Mouse (Mus musculus) gonadal fat pad, adult 2 months (tissue): Measurements from ENCODE around the gene Wdr26. TPM values are rescaled to one million over a fixed set of nuclear protein-coding genes. Genes with fewer than 3 reads are reported as not detected.

Experiments used
- DNase-seq: peaks from one replicate; pipeline ENCODE4 v3.0.0-alpha.2; 2012; ENCODE audit warnings: low read depth
- polyA plus RNA-seq: library from polyadenylated mRNA; depleted of rRNA; stranded (reverse); fragments of >200 nt; gene quantifications from 2 replicates; pipeline ENCODE4 v1.2.3, GENCODE M21; 2012

The Wdr26 gene
- polyA plus RNA-seq, 1 experiment = 48.3 TPM

- DNase-seq = no peak
Observed at GRCm38 (mm10) chr1:181237332-181237731, 25.5 kb upstream of the Wdr26 start.

- DNase-seq = no peak
Observed at GRCm38 (mm10) chr1:181234326-181235035, 22.7 kb upstream of the Wdr26 start.

DNA sequence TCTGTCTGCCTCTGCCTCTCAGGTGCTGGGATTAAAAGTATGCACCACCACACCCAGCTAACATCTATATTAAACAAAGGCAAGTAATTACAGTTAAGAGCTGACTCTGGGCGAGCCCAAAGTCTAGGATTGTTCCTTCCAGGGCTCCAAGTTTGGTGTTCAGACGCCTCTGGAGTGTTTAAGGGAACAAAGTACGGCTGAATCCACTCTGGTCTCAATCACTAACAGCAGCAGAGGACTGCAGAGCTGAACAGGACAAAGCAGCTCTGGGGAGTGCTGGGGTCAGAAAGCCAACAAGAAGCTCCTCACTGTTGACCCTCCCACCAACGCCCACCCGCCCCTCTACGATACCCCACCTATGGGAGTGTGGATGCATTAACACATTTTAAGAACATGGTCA is 21.9 kb upstream of the Wdr26 start:
- no peak for DNase-seq

- DNase-seq = no peak
Observed at GRCm38 (mm10) chr1:181232307-181233027, 20.7 kb upstream of the Wdr26 start.

GRCm38 (mm10) chr1:181231821-181232220 is 20.0 kb upstream of the Wdr26 start:
- no peak for DNase-seq

DNA sequence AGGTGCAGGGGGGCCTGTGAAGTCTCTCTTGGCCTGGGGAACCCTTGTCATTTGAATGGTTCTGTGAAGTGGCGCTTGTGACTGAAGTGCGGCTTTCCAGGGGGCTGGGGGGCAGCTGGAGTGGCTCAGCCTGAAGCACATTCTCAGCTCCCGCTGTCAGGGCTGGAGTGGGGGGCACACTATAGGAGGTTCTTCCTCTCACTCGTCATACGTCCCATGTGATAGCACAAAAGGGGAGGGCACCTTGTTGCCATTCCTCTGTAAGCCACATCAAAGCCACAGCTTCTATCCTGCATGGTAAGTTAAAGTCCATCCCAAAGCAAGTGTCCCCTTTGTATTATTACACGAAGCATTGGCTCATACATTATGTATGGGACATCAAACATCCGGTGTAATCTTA is 19.5 kb upstream of the Wdr26 start:
- DNase-seq = no peak

DNA sequence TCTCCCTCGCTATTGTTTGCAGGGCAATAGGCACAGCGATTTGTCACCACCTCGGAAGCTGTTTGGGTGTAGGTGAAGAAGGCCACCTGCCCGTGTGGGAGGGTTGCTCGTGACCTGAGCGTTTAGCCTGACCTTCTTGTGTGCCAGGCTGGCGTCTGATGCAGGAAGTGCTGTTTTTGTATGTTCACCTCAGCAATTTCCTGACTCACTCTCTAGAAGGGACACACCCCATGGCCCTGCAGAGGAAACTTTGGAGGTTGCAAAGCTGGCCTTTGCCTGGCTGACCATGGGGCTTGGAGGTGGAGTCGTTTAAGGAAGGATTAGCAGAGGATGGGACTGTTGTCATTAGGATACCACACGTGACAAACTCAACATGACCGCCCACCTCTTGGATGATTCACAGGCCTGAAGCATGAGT is 18.9 kb upstream of the Wdr26 start:
- no peak for DNase-seq

DNA sequence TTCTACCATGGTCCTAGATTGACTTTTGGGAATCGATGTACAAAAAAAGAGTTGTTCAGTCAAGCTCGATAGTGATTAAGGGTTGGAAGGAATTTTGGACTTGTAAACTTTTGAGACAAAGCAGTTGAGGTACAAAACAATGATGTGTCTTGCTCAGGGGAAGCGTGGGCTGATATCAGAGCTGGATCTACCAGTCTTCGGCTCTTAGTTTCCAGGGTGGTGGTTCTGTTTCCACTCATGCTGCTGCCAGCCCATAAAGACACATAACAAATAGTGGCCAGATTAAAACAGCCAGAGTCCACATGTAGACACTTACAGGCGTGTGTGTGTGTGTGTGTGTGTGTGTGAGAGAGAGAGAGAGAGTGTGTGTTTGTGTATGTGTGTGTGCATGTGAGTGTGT is 17.2 kb upstream of the Wdr26 start:
- no peak for DNase-seq

DNA sequence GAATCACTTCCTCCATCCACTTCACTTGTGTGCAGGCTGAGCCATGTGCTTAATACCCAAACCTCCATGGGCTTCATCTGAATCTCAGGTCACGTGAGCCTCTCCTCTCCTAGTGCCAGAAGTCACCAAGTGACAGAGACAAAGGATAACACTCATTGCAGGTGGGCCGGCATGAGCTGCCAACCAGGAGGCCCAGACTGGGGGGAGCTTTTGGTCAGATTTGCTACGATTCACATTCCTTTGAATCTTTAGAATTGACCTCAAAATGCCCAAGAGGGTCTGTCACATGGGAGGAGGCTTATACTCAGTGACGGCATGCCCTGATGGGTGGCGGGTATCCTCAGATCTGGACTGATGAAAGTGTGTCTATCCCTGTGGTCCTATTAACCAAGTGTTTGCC is 16.8 kb upstream of the Wdr26 start:
- DNase-seq = no peak

DNA sequence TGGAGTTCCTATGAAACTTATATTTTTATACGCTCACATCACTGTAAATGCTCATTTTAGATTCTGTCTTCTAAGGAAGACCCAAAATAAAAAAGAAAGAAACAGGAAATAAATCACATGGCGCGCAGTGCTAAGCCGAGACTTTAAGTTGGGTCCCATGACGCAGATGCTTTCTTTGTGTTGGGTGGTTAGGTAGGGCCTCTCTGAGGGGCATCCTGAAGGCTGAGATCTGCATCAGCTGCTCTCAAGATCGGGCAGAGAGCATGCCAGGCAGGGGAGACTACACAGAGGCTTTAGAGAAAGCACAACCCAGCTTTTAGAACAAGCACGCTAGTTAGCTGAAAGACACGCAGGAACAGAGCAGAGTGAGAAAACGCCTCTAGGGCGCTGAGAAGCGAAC is 16.0 kb upstream of the Wdr26 start:
- DNase-seq = no peak

GRCm38 (mm10) chr1:181226850-181227249 is 15.0 kb upstream of the Wdr26 start:
- no peak for DNase-seq

GRCm38 (mm10) chr1:181225281-181225680 is 13.5 kb upstream of the Wdr26 start:
- DNase-seq = no peak

DNA sequence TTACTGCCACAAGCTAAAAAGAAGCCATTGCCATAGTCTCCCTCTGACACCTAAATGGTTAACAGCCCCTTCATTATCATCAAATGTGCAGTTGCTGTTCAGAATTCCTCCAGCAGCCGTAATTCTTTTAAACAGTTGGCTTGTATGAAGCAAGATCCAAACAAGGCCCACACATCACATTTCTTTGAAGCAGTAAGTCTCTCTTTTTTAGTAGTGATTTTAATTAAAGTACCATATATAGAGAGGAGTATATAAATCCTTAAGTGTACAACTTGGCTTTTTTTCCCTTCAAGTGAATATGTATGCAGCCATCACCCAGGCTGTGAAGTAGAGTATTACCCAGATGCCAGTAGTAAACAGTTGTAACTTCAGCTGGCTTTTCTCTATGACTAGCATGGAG is 10.2 kb upstream of the Wdr26 start:
- DNase-seq = no peak

- no peak for DNase-seq
Observed at GRCm38 (mm10) chr1:181216315-181216714, 4.5 kb upstream of the Wdr26 start.

DNA sequence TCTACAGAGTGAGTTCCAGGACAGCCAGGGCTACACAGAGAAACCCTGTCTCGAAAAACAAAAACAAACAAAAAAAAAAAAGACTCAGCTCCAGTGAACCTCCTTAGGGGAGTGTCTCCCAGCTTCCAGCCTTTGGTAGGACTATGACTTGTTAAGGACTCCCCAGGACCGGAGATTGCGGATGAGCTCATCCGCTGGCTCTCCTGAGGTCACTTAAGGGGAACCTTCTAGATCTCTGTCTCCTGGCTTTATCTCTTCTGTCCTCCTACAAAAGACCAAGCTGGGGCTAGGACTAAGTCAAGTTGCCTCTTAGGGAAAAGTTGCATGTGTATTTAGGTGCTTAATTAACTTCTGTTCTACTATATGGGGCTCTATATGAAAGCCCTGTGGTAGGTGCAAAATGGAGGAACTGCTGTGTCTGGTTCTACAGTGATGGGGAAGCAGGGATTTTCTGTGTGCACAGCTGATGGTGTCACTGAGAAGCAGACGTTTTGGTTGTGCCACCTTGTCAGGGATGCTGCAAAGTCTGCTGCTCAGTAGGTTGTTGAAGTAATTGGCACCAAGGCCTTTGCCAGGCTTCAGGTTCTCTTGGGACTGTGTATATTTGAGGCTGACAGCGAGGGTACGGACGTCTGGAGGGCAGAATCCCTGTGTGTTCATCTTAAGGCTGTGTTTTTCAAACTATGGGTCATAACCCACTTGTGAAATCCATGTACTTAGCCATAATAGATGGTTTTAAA is 2.7 kb upstream of the Wdr26 start:
- no peak for DNase-seq

DNA sequence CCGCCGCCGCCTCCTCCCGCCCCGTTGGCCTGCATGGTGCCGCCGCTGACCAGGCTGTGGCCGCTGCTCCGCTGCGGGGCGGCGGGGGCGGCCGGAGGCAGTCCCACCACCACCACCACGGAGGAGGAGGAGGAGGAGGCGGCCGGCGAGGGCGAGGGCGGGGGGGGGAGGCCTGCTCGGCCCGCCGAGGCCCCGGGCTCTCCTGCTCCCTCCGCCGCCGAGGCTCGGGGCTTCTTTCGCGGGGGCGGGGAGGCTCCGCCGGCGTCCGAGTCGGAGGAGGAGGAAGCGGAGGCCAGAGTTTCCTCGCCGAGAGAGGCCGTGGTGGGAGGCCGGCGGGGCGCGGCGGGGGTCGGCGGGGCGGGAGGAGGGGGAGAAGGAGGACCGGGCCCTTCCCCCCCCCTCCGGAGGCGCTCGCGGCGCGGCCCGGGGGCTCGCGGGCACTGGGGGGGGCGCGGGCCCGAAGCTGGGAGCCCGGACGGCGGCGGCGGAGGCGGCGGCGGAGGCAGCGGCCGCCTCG is 340 bp downstream of the Wdr26 start:
- DNase-seq = no peak

DNA sequence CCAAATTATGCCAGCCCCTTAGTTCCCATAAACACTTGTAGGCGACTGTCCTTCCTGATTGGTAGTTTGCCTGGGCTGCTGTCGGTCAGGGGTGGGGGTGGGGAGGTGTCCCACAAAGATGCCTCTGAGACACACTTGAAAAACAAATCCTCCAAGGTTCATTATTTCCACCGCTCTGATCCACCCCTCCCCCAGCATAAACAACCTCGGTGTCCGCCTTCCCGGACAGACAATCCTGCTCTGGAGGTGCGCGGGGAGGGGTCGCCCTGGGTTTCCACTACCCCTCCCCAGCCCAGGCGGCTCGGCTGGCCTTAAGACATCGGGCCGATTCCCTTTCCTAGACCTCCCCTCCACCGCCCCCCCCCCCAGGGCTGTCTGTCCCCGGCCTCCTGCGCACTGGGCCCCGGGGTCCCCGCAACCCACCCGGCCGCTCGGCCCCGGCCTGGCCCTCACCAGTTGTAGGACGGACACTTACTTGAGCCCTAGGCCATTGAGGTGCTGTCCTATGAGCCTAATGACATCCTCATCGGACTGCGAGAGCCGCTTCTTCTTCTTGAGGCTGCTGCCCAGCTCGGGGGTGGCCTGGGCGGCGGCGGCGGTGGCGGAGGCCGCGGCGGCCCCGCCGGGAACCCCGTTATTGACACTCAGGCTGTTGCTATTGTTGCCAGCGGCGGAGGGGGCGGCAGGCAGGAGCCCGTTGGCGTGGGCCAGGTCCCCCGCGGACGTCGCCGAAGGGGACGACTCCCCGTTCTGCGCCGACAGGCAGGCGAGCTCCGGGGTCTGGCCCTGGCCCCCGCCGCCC is 999 bp downstream of the Wdr26 start:
- DNase-seq = no peak

DNA sequence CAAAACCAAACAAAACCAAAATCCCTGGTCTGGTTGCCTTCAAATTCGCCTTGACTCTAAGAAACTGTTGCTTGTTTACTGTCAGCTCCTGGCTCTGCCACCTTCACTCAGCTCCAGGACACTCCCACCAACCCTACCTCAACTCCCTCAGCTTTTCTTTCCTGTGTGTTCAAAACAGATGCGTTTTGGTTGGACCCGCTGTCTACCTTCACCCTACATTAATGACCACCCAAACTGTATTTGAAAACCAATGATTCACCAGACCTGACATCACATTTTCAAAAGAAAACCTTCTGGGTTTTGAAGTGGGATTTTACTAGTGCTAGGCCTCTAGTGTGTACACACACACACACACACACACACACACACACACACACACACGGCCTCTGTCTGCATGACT is 1.7 kb downstream of the Wdr26 start:
- DNase-seq = no peak

DNA sequence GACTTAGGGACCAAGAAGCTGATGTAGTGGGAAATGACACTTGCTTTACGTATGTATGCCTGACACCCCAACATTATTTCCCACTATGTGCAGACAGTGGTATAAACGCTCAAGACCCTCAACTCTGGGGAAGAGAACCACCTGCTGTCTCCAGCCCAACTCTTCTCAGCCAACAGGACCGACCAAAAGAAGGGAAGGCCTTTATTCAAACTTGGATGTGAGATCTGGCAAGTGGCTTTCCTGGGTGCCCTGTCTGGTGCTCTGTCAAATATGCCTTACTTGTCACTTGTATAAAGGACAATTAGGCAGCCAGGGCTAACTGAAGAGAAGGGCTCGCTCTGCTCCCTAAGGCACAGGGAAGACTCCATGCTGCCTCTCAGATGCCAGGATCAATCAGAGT is 12.4 kb downstream of the Wdr26 start:
- DNase-seq = no peak

DNA sequence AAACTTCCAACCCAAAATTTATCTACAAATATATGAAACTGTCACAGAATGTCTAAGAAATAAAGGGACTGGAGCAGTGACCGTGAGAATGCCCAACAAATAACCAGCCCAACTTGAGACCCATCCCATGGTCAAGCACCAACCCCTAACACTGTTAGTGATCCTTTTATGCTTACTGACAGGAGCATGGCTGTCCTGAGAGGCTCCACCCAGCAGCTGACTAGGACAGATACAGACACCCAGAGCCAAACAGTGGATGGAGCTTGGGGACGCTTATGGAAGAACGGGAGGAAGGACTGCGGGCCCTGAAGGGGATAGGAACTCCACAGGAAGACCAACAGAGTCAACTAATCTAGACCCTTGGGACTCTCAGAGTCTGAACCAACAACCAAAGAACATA is 22.9 kb downstream of the Wdr26 start:
- no peak for DNase-seq

- DNase-seq = no peak
Observed at GRCm38 (mm10) chr1:181170210-181170609, 41.6 kb downstream of the Wdr26 start.

DNA sequence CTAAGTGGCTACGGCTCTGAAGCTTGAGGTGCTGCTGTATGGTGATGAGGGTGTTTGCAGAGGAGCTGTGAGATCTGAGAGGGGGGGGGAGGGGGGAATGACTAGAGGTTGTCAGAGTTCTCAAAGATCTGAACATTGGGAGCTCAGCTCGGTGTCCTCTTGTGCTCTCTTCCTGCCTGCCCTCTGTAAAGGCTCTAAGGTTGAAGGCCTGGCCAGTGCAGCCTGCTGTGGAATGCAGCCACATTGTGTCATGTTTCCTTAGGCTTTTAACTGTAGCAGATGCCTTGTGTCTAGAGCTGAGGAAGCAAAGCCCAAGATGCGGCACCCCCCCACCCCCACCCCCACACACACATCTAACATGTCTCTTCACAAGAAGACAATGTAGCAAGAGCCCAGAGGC is 43.4 kb downstream of the Wdr26 start:
- no peak for DNase-seq
